Mouse (Mus musculus): Measurements from ENCODE around the gene Fem1b.
"Not testable (repeated sequence)": the region's sequence is repeated elsewhere in the genome, so short reads cannot be mapped to it uniquely, and the experiment has no call there.

The Fem1b gene

GRCm38 (mm10) chr9:62827939-62828652, 16.4 kb upstream of the Fem1b start:
- peak; percentile 51 to 62 for DNase-seq (ENCODE audit: low spot score in 2 of 2)

- no peak for DNase-seq (ENCODE audit: low spot score in 2 of 2)
These were observed 14.7 kb upstream of the Fem1b start for GRCm38 (mm10) chr9:62826456-62826855.

- no peak for DNase-seq (ENCODE audit: low spot score in 2 of 2)
These were observed 14.2 kb upstream of the Fem1b start for GRCm38 (mm10) chr9:62825791-62826393.

- DNase-seq (ENCODE audit: low spot score in 2 of 2): no peak
These were observed 10.1 kb upstream of the Fem1b start for GRCm38 (mm10) chr9:62821811-62822210.

GRCm38 (mm10) chr9:62820829-62821228, 9.1 kb upstream of the Fem1b start:
- DNase-seq (ENCODE audit: low spot score in 2 of 2): no peak

GRCm38 (mm10) chr9:62819910-62820309, 8.2 kb upstream of the Fem1b start:
- not testable (repeated sequence) for DNase-seq (ENCODE audit: low spot score in 2 of 2)

- no peak for DNase-seq (ENCODE audit: low spot score in 2 of 2)
These were observed 7.8 kb upstream of the Fem1b start for GRCm38 (mm10) chr9:62819494-62819893.

- DNase-seq (ENCODE audit: low spot score in 2 of 2): no peak
These were observed 6.3 kb upstream of the Fem1b start for GRCm38 (mm10) chr9:62817828-62818614.

GRCm38 (mm10) chr9:62817099-62817571, 5.4 kb upstream of the Fem1b start:
- peak; percentile 40 to 57 for DNase-seq (ENCODE audit: low spot score in 2 of 2)

GRCm38 (mm10) chr9:62816323-62817098, 4.8 kb upstream of the Fem1b start:
- no peak for DNase-seq (ENCODE audit: low spot score in 2 of 2)

GRCm38 (mm10) chr9:62814751-62815150, 3.0 kb upstream of the Fem1b start:
- no peak for DNase-seq (ENCODE audit: low spot score in 2 of 2)

- DNase-seq (ENCODE audit: low spot score in 2 of 2): no peak
These were observed 699 bp upstream of the Fem1b start for GRCm38 (mm10) chr9:62812216-62813049.

GRCm38 (mm10) chr9:62810543-62811515, 905 bp downstream of the Fem1b start:
- peak; percentile 38 to 56 for DNase-seq (ENCODE audit: low spot score in 2 of 2)

- no peak for DNase-seq (ENCODE audit: low spot score in 2 of 2)
These were observed 1.6 kb downstream of the Fem1b start for GRCm38 (mm10) chr9:62810095-62810494.

- DNase-seq (ENCODE audit: low spot score in 2 of 2): not testable (repeated sequence)
These were observed 12.5 kb downstream of the Fem1b start for GRCm38 (mm10) chr9:62799218-62799617.

- no peak for DNase-seq (ENCODE audit: low spot score in 2 of 2)
These were observed 21.9 kb downstream of the Fem1b start for GRCm38 (mm10) chr9:62789856-62790255.

GRCm38 (mm10) chr9:62786721-62787120, 25.0 kb downstream of the Fem1b start:
- peak in 1 of 2 experiments; percentile 60 for DNase-seq (ENCODE audit: low spot score in 2 of 2)

GRCm38 (mm10) chr9:62784233-62784632, 27.5 kb downstream of the Fem1b start:
- DNase-seq (ENCODE audit: low spot score in 2 of 2): no peak

- peak; percentile 83 to 90 for DNase-seq (ENCODE audit: low spot score in 2 of 2)
These were observed 28.6 kb downstream of the Fem1b start for GRCm38 (mm10) chr9:62782976-62783781.

Data from right cerebral cortex, adult 2 months (tissue).